Mouse (Mus musculus): ENCODE measurements around the gene 4930404H24Rik. TPM values are rescaled to one million over a fixed set of nuclear protein-coding genes. Genes with fewer than 3 reads are reported as not detected.

The 4930404H24Rik gene
- total RNA-seq (2015) (not detected in 2 replicates), total RNA-seq (2017) (not detected in 2 replicates)

DNA sequence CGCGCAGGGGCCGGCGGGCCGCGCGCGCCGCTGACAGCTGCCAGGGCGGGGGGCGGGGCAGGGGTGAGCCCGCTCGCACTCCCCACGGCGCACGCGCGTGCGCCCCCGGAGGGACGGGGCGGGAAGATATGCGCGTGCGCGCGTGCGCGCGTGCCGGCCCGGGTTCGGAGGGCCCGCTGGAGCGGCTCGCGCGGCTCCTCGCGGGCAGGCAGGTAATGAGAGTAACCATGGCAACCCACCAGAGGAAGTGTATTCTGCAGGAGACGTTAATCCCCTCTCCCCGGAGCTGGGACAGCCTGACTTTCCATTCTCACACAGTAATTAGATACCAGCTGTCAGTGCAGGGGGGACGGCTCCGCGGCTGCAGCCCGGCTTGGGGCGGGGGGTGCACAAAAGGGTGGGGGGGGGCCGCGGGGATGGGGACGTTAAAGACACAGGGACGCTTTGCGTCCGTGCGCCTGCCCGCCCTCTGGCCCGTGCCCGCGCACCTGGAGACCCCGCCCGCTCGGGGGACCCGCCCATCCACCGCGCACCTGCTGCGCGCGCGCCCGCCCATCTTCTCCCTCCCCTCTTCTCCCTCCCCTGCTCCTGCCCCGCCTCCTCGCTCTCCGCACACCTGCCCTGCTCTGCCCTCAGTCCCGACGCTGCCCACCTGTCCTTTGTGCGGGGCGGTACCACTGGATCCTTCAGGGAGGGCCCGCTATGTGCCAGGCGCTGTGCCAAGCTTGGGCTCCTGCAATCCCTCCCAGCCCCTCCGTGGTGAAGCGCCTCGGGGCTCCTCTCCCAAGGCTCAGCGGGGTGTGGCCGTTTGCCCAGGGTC is at the start of gene 4930404H24Rik:
Gene 4930404H24Rik (plus strand): TSS at position 218 of the 820 bp plus-strand sequence.
- ATAC-seq (ENCODE audit: poor library complexity, severe bottlenecking) = 0 out of 2 replicates have a peak, but pooled peaks have one; percentile 20

GRCm38 (mm10) chr2:153443434-153444240 is 49.0 kb upstream of the 4930404H24Rik start:
- ATAC-seq (ENCODE audit: poor library complexity, severe bottlenecking) = peak; percentile 36

GRCm38 (mm10) chr2:153444254-153445136 is 48.1 kb upstream of the 4930404H24Rik start:
- ATAC-seq (ENCODE audit: poor library complexity, severe bottlenecking) = peak; percentile 41

GRCm38 (mm10) chr2:153445137-153446016 is 47.2 kb upstream of the 4930404H24Rik start:
- 0 out of 2 replicates have a peak, but pooled peaks have one; percentile 5 for ATAC-seq (ENCODE audit: poor library complexity, severe bottlenecking)

- ATAC-seq (ENCODE audit: poor library complexity, severe bottlenecking) = peak; percentile 56
These were observed 46.6 kb upstream of the 4930404H24Rik start for GRCm38 (mm10) chr2:153446017-153446408.

DNA sequence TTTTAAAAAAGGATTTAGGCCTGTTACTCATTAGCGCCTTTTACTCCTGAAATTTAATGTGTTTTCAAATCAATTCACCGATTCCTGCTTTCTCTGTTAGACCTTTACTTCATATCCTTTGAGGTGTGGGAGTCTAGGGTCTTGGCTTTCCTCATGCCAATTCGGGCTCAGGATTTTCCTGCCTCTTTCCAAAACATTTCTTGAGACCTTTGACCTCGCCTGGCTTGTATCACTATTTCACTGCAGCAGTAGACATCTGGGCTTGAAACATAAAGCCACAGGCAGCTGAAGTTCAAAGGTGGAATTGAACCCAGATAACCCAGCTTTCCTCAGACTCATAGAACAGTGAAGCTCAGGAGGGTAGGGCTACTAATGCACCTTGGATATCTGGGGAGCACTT is 46.1 kb upstream of the 4930404H24Rik start:
- ATAC-seq (ENCODE audit: poor library complexity, severe bottlenecking) = no peak

DNA sequence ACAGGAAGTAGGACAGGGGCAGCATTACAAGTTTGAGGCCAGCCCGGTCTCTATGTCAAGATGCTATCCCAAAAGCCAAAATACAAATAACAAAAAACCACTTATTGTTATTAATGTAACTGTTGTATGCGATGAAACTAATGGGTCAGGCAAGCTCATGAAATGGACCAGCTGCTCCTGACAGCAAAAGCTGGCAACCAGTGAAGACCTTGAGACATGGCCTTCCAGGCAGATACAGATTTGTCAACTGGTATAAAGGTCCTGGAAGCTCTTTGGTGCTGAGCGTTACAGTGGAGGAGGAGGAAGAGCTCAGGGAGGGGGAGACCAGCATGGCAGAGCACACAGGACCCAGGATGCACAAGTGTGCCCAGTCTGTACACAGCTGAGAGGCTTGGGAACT is 44.9 kb upstream of the 4930404H24Rik start:
- no peak for ATAC-seq (ENCODE audit: poor library complexity, severe bottlenecking)

DNA sequence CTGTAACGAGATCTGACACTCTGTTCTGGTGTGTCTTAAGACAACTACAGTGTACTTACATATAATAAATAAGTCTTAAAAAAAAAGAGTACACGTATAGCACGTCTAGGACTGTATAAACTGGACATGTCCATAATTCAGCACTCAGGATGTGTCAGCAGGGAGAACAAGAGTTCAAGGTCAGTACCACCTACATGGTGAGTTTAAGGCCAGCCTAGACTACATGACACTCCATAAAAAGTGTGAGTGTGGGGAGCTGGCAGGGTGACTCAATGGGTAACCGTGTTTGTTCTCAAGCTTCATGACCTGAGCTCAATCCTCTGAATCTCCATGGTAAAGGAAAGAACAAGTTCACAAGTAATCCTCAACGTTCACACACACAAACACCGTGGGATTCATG is 44.1 kb upstream of the 4930404H24Rik start:
- no peak for ATAC-seq (ENCODE audit: poor library complexity, severe bottlenecking)

DNA sequence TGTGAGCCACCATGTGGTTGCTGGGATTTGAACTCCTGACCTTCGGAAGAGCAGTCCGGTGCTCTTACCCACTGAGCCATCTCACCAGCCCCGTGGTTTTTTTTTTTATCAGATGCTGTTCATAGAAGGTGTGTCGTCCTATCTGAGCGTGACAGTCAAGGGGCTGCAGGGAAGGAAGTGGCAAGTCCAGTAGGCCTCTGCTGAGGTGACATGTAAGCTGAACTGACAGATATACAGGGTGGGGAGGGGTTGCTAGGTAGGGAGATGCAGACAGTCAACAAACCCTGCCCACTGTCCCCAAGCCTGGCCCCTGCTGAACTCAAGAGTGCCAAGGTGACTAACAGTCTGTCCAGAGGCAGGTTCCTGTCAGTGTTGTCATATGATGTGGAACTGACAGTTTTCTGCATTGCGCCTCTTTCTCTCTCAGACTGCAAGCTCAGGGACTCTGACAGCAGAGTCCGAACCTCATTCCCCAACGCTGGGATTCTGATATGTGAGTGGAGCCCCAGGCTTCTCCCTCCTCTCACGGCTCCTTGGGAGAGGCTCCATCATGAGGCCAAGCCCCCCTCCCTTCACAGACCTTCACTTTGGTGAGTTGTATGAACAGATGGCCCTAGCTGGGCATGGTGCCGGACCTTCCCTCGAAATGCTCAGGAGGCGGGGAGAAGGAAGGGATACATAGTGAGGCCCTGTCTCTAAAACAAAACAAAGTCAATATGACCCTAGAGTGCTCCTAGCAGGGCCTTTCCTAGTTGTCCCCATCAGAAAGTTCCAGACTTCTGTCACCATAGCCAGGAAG is 38.4 kb upstream of the 4930404H24Rik start:
- ATAC-seq (ENCODE audit: poor library complexity, severe bottlenecking) = 0 out of 2 replicates have a peak, but pooled peaks have one; percentile 27

GRCm38 (mm10) chr2:153454841-153455506 is 37.6 kb upstream of the 4930404H24Rik start:
- no peak for ATAC-seq (ENCODE audit: poor library complexity, severe bottlenecking)

GRCm38 (mm10) chr2:153457467-153457866 is 35.1 kb upstream of the 4930404H24Rik start:
- no peak for ATAC-seq (ENCODE audit: poor library complexity, severe bottlenecking)

GRCm38 (mm10) chr2:153458022-153458441 is 34.6 kb upstream of the 4930404H24Rik start:
- ATAC-seq (ENCODE audit: poor library complexity, severe bottlenecking) = no peak

- ATAC-seq (ENCODE audit: poor library complexity, severe bottlenecking) = no peak
These were observed 29.3 kb upstream of the 4930404H24Rik start for GRCm38 (mm10) chr2:153463257-153463656.

- ATAC-seq (ENCODE audit: poor library complexity, severe bottlenecking) = no peak
These were observed 25.2 kb upstream of the 4930404H24Rik start for GRCm38 (mm10) chr2:153467372-153467771.

- no peak for ATAC-seq (ENCODE audit: poor library complexity, severe bottlenecking)
These were observed 23.3 kb upstream of the 4930404H24Rik start for GRCm38 (mm10) chr2:153469317-153469716.

- no peak for ATAC-seq (ENCODE audit: poor library complexity, severe bottlenecking)
These were observed 22.8 kb upstream of the 4930404H24Rik start for GRCm38 (mm10) chr2:153469764-153470163.

DNA sequence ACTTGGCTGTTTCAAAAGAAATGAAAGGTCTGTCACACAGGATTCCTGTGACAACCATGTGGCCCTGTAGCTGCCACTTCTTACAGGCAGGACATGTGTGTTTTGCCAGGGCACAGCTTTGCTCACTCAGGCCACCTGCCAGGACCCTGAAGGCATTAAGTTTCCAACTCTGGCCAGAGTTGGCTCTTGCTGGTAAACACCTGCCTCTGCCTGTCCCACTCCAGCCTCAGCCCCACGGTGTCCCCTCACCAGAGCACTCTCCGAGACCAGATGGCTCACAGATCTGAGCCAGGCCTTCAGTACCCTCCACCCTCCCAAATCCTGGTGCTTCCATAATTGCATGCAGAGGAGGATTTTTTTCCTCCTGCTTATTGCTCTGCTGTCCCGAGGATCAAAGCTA is 21.6 kb upstream of the 4930404H24Rik start:
- ATAC-seq (ENCODE audit: poor library complexity, severe bottlenecking) = no peak
